In the genomic region with DNA sequence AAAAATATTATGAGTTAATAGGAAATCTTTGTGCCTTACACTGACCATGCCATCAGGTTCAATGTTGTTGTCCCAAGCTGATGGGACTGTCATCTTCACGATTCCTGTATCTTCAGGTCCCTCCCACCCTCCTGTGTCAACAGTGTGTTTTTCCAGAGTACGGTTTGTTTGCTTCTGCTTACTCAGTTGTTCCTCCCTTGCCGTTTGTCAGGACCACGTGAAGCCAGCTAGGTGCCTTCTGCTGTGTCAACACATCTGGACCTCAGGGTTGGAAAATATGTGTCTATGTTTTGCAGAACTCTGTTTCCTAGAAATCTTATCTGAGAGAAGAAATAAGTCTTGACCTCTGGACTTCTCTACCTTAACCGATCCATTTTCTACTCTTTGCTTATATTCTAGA, we compare ENCODE assay signal across 21 mouse cellular contexts. TPM values are rescaled to one million over a fixed set of nuclear protein-coding genes. Genes with fewer than 3 reads are reported as not detected.
A peak's percentile ranks its signal among the peaks of the same experiment; 100 is the strongest.
DNase-seq lines count a peak whose midpoint lies in the region; ATAC-seq and TF ChIP-seq lines count a peak whose summit lies in the region.
"Had no signal": no experiment of that assay in that cellular context is flagged by ENCODE, and none has a peak within 500 bp of the region (broad histone marks: within the 10 kb centered on the region; RNA-seq: fewer than 3 reads in every experiment).

No protein-coding gene starts in this region.

- no peaks in the 10 kb centered on the region; the same call in 1 of the 2 replicates for H3K4me1 ChIP-seq in liver, adult 2 months (ENCODE audit: control insufficient read depth, insufficient read depth, low read length)
- peaks cover 3 to 14% of the 10 kb centered on the region in 2 experiments; a peak in 2 of 4 replicates for H3K4me1 ChIP-seq in CH12.LX (ENCODE audit: control insufficient read depth in 1 of 2, insufficient read depth in 2 of 2)
- no peaks in the 10 kb centered on the region; the same call in 1 of the 2 replicates for H3K4me1 ChIP-seq in liver, postnatal 0 days (ENCODE audit: insufficient read depth)
- H3K4me1 ChIP-seq in midbrain, postnatal 0 days (ENCODE audit: insufficient read depth, low read length): no peaks in the 10 kb centered on the region
- H3K4me1 ChIP-seq: embryonic facial prominence, embryonic 13.5 days; forebrain, embryonic 13.5 days; hindbrain, embryonic 12.5 days had no signal

- no peak overlapping the region for H3K9ac ChIP-seq in liver, adult 2 months (ENCODE audit: low read depth, low read length)
- no peak overlapping the region for H3K9ac ChIP-seq in CH12.LX (ENCODE audit: insufficient read depth, low read depth)
- no peak overlapping the region for H3K9ac ChIP-seq in liver, postnatal 0 days (replicated peaks)
- H3K9ac ChIP-seq in midbrain, postnatal 0 days (replicated peaks; ENCODE audit: low read length, poor library complexity, severe bottlenecking): no peak overlapping the region
- H3K9ac ChIP-seq: embryonic facial prominence, embryonic 13.5 days; forebrain, embryonic 13.5 days; forebrain, postnatal 0 days; hindbrain, embryonic 12.5 days had no signal

- TF ChIP-seq POLR2A in liver, adult 2 months (IDR thresholded peaks at IDR 0.05; ENCODE audit: extremely low read depth, insufficient read depth, low read length): no peak
- TF ChIP-seq POLR2A in CH12.LX (IDR thresholded peaks at IDR 0.05; ENCODE audit: low read depth, low read length): no peak

- H3K27me3 ChIP-seq in liver, adult 2 months (ENCODE audit: control insufficient read depth, insufficient read depth, low read length): no peaks in the 10 kb centered on the region
- H3K27me3 ChIP-seq in CH12.LX (replicated peaks): no peaks in the 10 kb centered on the region
- no peaks in the 10 kb centered on the region for H3K27me3 ChIP-seq in liver, postnatal 0 days (ENCODE audit: insufficient read depth, low read length)
- no peaks in the 10 kb centered on the region for H3K27me3 ChIP-seq in midbrain, postnatal 0 days (ENCODE audit: insufficient read depth, low read length)
- H3K27me3 ChIP-seq: embryonic facial prominence, embryonic 13.5 days; forebrain, embryonic 13.5 days; hindbrain, embryonic 12.5 days had no signal

- DNase-seq in heart, adult 11 months: peak; percentile 42
- no peak for DNase-seq in heart, postnatal 10 days
- DNase-seq in liver, adult 2 months (ENCODE audit: extremely low read depth, low read depth, low spot score): peak; percentile 39
- DNase-seq in liver (no peak), CH12.LX (ENCODE audit: extremely low read depth) (peak; percentile 62), adipocyte (ENCODE audit: low spot score) (no peak)
- no peak for DNase-seq in liver, postnatal 0 days
- no peak for DNase-seq in midbrain, postnatal 0 days (ENCODE audit: low spot score)
- DNase-seq: adrenal gland, postnatal 25 days; B cell, adult 2 months; cerebellum, adult 18-20 months; cerebellum, adult 9-11 months; cerebellum, postnatal 36 days; forebrain, postnatal 0 days; gastrocnemius, postnatal 14 days; heart, postnatal 4 days had no signal

- H3K27ac ChIP-seq in liver, adult 2 months (replicated peaks; ENCODE audit: insufficient read depth, low read depth, low read length): no peak overlapping the region
- H3K27ac ChIP-seq in CH12.LX (ENCODE audit: insufficient read depth, low read depth): no peak overlapping the region
- H3K27ac ChIP-seq in liver, postnatal 0 days (ENCODE audit: low read depth): peak overlapping the region; percentile 30; the same call in 1 of the 2 replicates
- H3K27ac ChIP-seq in midbrain, postnatal 0 days (ENCODE audit: low read depth, low read length): no peak overlapping the region
- H3K27ac ChIP-seq: embryonic facial prominence, embryonic 13.5 days; forebrain, embryonic 13.5 days; hindbrain, embryonic 12.5 days; hindbrain, postnatal 0 days had no signal

- peaks cover 3% of the 10 kb centered on the region for H3K9me3 ChIP-seq in CH12.LX (replicated peaks; ENCODE audit: low read length)
- H3K9me3 ChIP-seq in liver, postnatal 0 days (ENCODE audit: low read length): no peaks in the 10 kb centered on the region
- H3K9me3 ChIP-seq in midbrain, postnatal 0 days (ENCODE audit: low read length): no peaks in the 10 kb centered on the region
- H3K9me3 ChIP-seq: embryonic facial prominence, embryonic 13.5 days; forebrain, embryonic 13.5 days; hindbrain, embryonic 12.5 days had no signal

- TF ChIP-seq CTCF in liver, adult 2 months (IDR thresholded peaks at IDR 0.05; ENCODE audit: low read depth, low read length): no peak
- TF ChIP-seq CTCF in CH12.LX (conservative IDR thresholded peaks at IDR 0.05 in 1 of 2, IDR thresholded peaks at IDR 0.05 in 1 of 2; ENCODE audit: low read depth in 2 of 2, low read length in 2 of 2): no peak
- TF ChIP-seq CTCF in liver, postnatal 0 days (IDR thresholded peaks at IDR 0.05; ENCODE audit: low read depth): no peak
- no peak for TF ChIP-seq CTCF in midbrain, postnatal 0 days (IDR thresholded peaks at IDR 0.05)

- no peak overlapping the region for H3K4me3 ChIP-seq in liver, adult 2 months (ENCODE audit: insufficient read depth, low read depth, low read length)
- H3K4me3 ChIP-seq in CH12.LX (replicated peaks in 1 of 3; ENCODE audit: low read depth in 2 of 3, low read length in 2 of 3, poor library complexity in 1 of 3): no peak overlapping the region
- no peak overlapping the region for H3K4me3 ChIP-seq in liver, postnatal 0 days (ENCODE audit: low read depth, low read length)
- no peak overlapping the region for H3K4me3 ChIP-seq in midbrain, postnatal 0 days (ENCODE audit: low read depth, low read length)
- H3K4me3 ChIP-seq: embryonic facial prominence, embryonic 13.5 days; forebrain, embryonic 13.5 days; hindbrain, embryonic 12.5 days had no signal

- peaks cover 39% of the 10 kb centered on the region for H3K36me3 ChIP-seq in liver, adult 2 months (ENCODE audit: control insufficient read depth, insufficient read depth, low read length)
- H3K36me3 ChIP-seq in CH12.LX (replicated peaks in 1 of 2; ENCODE audit: control insufficient read depth in 1 of 2, insufficient read depth in 1 of 2, low read length in 1 of 2): peaks cover 46 to 67% of the 10 kb centered on the region in 2 experiments
- H3K36me3 ChIP-seq in liver, postnatal 0 days (replicated peaks; ENCODE audit: insufficient read depth, low read length): peaks cover 28% of the 10 kb centered on the region
- H3K36me3 ChIP-seq in midbrain, postnatal 0 days (ENCODE audit: insufficient read depth, low read length): peaks cover 27% of the 10 kb centered on the region

- in situ Hi-C loops in CH12.LX (cut with MboI; ENCODE audit: low pct_ligation_motif_present, low pct_unique_long_range_greater_than_20kb, low sequenced_read_pairs): no loop called here

- intact Hi-C loops in heart, postnatal 10 days (cut with DNase I): loop anchor here (5.0 kb wide), 1 partner anchor 48 kb away; a partner anchor contains a TSS

- H3K4me2 ChIP-seq in CH12.LX (ENCODE audit: insufficient read depth, low read depth, poor library complexity, severe bottlenecking): no peak overlapping the region
- H3K4me2 ChIP-seq in liver, postnatal 0 days (ENCODE audit: low read depth, low read length): no peak overlapping the region
- no peak overlapping the region for H3K4me2 ChIP-seq in midbrain, postnatal 0 days (ENCODE audit: low read depth, low read length, poor library complexity, severe bottlenecking)
- H3K4me2 ChIP-seq: embryonic facial prominence, embryonic 13.5 days; forebrain, embryonic 13.5 days; hindbrain, embryonic 12.5 days had no signal

- peaks cover 5% of the 10 kb centered on the region; the same call in 1 of the 2 replicates for H3K79me2 ChIP-seq in liver, adult 2 months (ENCODE audit: control insufficient read depth, insufficient read depth, low read length)
- no peaks in the 10 kb centered on the region for H3K79me2 ChIP-seq in CH12.LX (replicated peaks; ENCODE audit: control insufficient read depth, extremely low read depth, insufficient read depth, poor library complexity, severe bottlenecking)

- ATAC-seq in liver, postnatal 0 days: 0 out of 2 replicates have a peak, but pooled peaks have one; percentile 13
- no peak for ATAC-seq in midbrain, postnatal 0 days (ENCODE audit: low FRiP score)
- ATAC-seq: CD4-positive, CD25-positive, alpha-beta regulatory T cell, adult 4 months; forebrain, embryonic 13.5 days; forebrain, postnatal 0 days; hindbrain, postnatal 0 days had no signal

- no peak for TF ChIP-seq RAD21 in CH12.LX (IDR thresholded peaks at IDR 0.05; ENCODE audit: low read depth, low read length)

- 10% methylated on average over 5 of the region's 5 CpGs for WGBS in liver, adult 2 months
- 52% methylated on average over 5 of the region's 5 CpGs for WGBS in liver, postnatal 0 days (ENCODE audit: insufficient replicate concordance)
- WGBS in midbrain, postnatal 0 days: 83% methylated on average over 5 of the region's 5 CpGs

- dilution Hi-C loops in CH12.LX (cut with MboI; ENCODE audit: extremely low pct_ligation_motif_present, extremely low pct_unique_long_range_greater_than_20kb, low sequenced_read_pairs): no loop called here

- peak; percentile 56 for TF ChIP-seq EP300 in CH12.LX (IDR thresholded peaks at IDR 0.05; ENCODE audit: low read length)
- TF ChIP-seq EP300 in liver, postnatal 0 days (IDR thresholded peaks at IDR 0.05; ENCODE audit: low read depth): no peak

RNA-seq across cellular contexts. Expression of a gene that starts 16.8 kb away (rescaled TPM):
- 10 to 100 TPM; 46.7 to 53.1 TPM for total RNA-seq in heart, postnatal 10 days (2021)
- 8.7 and 8.8 TPM in 2 replicates for total RNA-seq in liver, adult 2 months (2014; rRNA removed)
- polyA plus RNA-seq in liver, adult 2 months (2012; rRNA removed): 4.3 and 4.9 TPM in 2 replicates
- total RNA-seq in CH12.LX (2012; rRNA removed): 10.6 and 12.9 TPM in 2 replicates
- total RNA-seq in CH12.LX (2014; rRNA removed): 12.6 and 15.1 TPM in 2 replicates
- 10.8 and 11.5 TPM in 2 replicates for polyA plus RNA-seq in CH12.LX (2012; ENCODE audit: insufficient read length, low read depth)
- 5.5 and 6.4 TPM in 2 replicates for polyA plus RNA-seq in liver, postnatal 0 days (2015; fragmentation: Nextera tagmentation; extraction: Ambion mirVana)
- 8.2 and 12.6 TPM in 2 replicates for total RNA-seq in midbrain, postnatal 0 days (2014; rRNA removed)
- polyA plus RNA-seq in midbrain, postnatal 0 days (2015; fragmentation: Nextera tagmentation; extraction: Ambion mirVana): 2.0 and 2.5 TPM in 2 replicates

RNA-seq across cellular contexts. Expression of a gene that starts 46.7 kb away (rescaled TPM):
- total RNA-seq in heart, postnatal 10 days (2021): 1 to 10 TPM; 8.3 to 8.9 TPM
- 2.4 and 2.6 TPM in 2 replicates for total RNA-seq in liver, adult 2 months (2014; rRNA removed)
- polyA plus RNA-seq in liver, adult 2 months (2012; rRNA removed): 2.3 and 2.7 TPM in 2 replicates
- total RNA-seq in CH12.LX (2012; rRNA removed) (4.3 and 4.7 TPM in 2 replicates), CH12.LX (2014; rRNA removed) (3.8 and 4.1 TPM in 2 replicates)
- polyA plus RNA-seq in CH12.LX (2012; ENCODE audit: insufficient read length, low read depth): 6.7 and 6.9 TPM in 2 replicates
- 1.1 and 1.8 TPM in 2 replicates for polyA plus RNA-seq in liver, postnatal 0 days (2015; fragmentation: Nextera tagmentation; extraction: Ambion mirVana)
- total RNA-seq in midbrain, postnatal 0 days (2014; rRNA removed): 12.8 and 13.3 TPM in 2 replicates
- polyA plus RNA-seq in midbrain, postnatal 0 days (2015; fragmentation: Nextera tagmentation; extraction: Ambion mirVana): 15.9 and 17.1 TPM in 2 replicates

RNA-seq across cellular contexts. Expression of a gene that starts 50.6 kb away (rescaled TPM):
- 1 to 10 TPM; 1.6 to 2.6 TPM for total RNA-seq in heart, postnatal 10 days (2021)
- 1.1 TPM in 2 replicates for total RNA-seq in liver, adult 2 months (2014; rRNA removed)
- 0.49 and 0.65 TPM in 2 replicates for polyA plus RNA-seq in liver, adult 2 months (2012; rRNA removed)
- 0.34 TPM in 2 replicates for total RNA-seq in CH12.LX (2012; rRNA removed)
- total RNA-seq in CH12.LX (2014; rRNA removed): 0.34 and 0.96 TPM in 2 replicates
- 0.31 and 0.54 TPM in 2 replicates for polyA plus RNA-seq in CH12.LX (2012; ENCODE audit: insufficient read length, low read depth)
- 0.31 and 0.36 TPM in 2 replicates for polyA plus RNA-seq in liver, postnatal 0 days (2015; fragmentation: Nextera tagmentation; extraction: Ambion mirVana)
- total RNA-seq in midbrain, postnatal 0 days (2014; rRNA removed): 13.0 and 16.5 TPM in 2 replicates
- polyA plus RNA-seq in midbrain, postnatal 0 days (2015; fragmentation: Nextera tagmentation; extraction: Ambion mirVana): 5.8 and 8.7 TPM in 2 replicates

Comparison
In these comparisons a context has a peak if more than half of its experiments do, and no peak if none do; other contexts are left out.
1. DNase-seq: peak in heart, adult 11 months (single experiment), liver, adult 2 months (single experiment) and CH12.LX (single experiment); none in heart, postnatal 10 days (0 of 2), liver (single experiment), liver, postnatal 0 days (single experiment), midbrain, postnatal 0 days (single experiment) and adipocyte (single experiment).